8 mouse cellular contexts compared by ENCODE assay signal in the genomic region with DNA sequence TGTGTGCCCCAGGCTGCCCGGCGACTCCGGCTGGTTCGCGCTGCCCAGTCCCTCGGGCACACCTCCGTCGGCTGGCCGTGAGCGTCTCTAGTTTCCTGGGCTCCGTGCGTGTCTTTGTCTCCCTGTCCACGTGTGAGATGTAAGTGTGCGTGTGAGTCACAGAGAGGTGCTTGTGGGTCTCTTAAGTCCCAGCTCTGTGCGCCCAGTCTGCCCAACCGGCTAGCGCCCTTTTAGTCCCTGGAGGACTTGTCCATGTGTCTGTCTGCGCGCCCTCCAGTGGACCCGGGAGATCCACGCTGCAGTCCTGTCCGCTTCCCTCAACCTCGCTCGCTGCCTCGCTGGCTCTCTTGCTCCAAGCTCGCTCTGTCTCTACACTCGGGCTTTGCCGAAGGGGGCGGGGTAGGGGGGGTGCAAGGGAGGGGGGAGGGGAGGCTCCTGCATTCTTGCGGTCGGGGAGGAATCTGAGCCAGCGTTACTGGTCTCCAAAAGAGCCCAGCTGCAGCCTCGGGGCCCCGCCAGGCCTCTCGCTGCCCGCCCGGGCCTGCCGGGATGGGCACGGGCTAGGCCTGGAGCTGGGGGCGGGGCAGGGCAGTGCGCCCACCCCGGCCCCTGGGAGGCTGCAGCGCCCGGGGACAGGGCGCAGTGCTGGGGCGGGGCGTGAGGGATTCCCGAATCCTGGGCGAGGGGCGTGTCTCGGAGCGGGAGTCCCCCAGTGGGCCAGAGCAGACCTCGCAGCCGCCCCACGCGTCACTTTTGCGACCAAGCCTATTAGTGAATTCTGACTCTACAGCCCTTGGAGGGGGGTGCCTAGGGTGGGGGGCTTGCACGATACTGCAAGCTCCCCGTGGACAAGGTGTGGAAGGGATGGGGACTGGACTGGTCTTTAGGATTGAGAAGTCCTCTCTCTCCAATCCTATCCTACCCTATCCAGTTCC. TPM values are rescaled to one million over a fixed set of nuclear protein-coding genes. Genes with fewer than 3 reads are reported as not detected.
DNase-seq lines count a peak whose midpoint lies in the region; ATAC-seq lines count a peak whose summit lies in the region.
"Had no signal": no experiment of that assay in that cellular context is flagged by ENCODE, and none has a peak within 500 bp of the region (broad histone marks: within the 10 kb centered on the region; RNA-seq: fewer than 3 reads in every experiment).

No protein-coding gene starts in this region.

- no peaks in the 10 kb centered on the region for H3K9me3 ChIP-seq in embryonic facial prominence, embryonic 15.5 days (replicated peaks)

- H3K4me2 ChIP-seq in embryonic facial prominence, embryonic 15.5 days (replicated peaks): peak overlapping the region; percentile 86

- H3K27me3 ChIP-seq in embryonic facial prominence, embryonic 15.5 days: no peaks in the 10 kb centered on the region

- H3K9ac ChIP-seq in embryonic facial prominence, embryonic 15.5 days: peak overlapping the region; percentile 47

- ATAC-seq in embryonic facial prominence, embryonic 15.5 days (ENCODE audit: insufficient number of reproducible peaks, low FRiP score, low TSS enrichment, low read depth): peak; percentile 84

- H3K36me3 ChIP-seq in embryonic facial prominence, embryonic 15.5 days: peaks cover 16% of the 10 kb centered on the region

- H3K27ac ChIP-seq in embryonic facial prominence, embryonic 15.5 days (replicated peaks): peak overlapping the region; percentile 98

- peaks cover 89% of the 10 kb centered on the region for H3K4me1 ChIP-seq in embryonic facial prominence, embryonic 15.5 days

- peak; percentile 43 for DNase-seq in ES-CJ7 (ENCODE audit: low read depth, low spot score)
- DNase-seq in adrenal gland, adult 8-10 months: peak; percentile 75
- DNase-seq in heart, postnatal 10 days: peak; percentile 86
- peak; percentile 85 to 92 for DNase-seq in kidney, postnatal 4 days
- peak; percentile 89 to 95 for DNase-seq in lung, postnatal 4 days
- peak; percentile 65 for DNase-seq in right cerebral cortex, postnatal 4 days

- peak overlapping the region; percentile 47 for H3K4me3 ChIP-seq in embryonic facial prominence, embryonic 15.5 days (replicated peaks)

- intact Hi-C loops in heart, postnatal 10 days (cut with DNase I): no loop called here

- 1% methylated on average over 59 of the region's 59 CpGs for WGBS in embryonic facial prominence, embryonic 15.5 days

RNA-seq across cellular contexts. Expression of gene Bcl9l, which starts 16.1 kb away (rescaled TPM):
- total RNA-seq in adrenal gland, adult 8-10 months (2022): 10 to 100 TPM; 48.9 to 76.1 (median 66.7) TPM
- polyA plus RNA-seq in embryonic facial prominence, embryonic 15.5 days (2015; fragmentation: Nextera tagmentation; extraction: Ambion mirVana): 21.2 and 21.8 TPM in 2 replicates
- total RNA-seq in heart, postnatal 10 days (2021): 10 to 100 TPM; 66.8 to 73.0 TPM

RNA-seq across cellular contexts. Expression of gene Upk2, which starts 43.9 kb away (rescaled TPM):
- total RNA-seq in adrenal gland, adult 8-10 months (2022): not detected
- polyA plus RNA-seq in embryonic facial prominence, embryonic 15.5 days (2015; fragmentation: Nextera tagmentation; extraction: Ambion mirVana): 2.1 and 3.3 TPM in 2 replicates
- total RNA-seq in heart, postnatal 10 days (2021): not detected
- total RNA-seq: layer of hippocampus, postnatal 14 days had no signal

RNA-seq across cellular contexts. Expression of gene Foxr1, which starts 57.8 kb away (rescaled TPM):
- not detected for total RNA-seq in adrenal gland, adult 8-10 months (2022)
- polyA plus RNA-seq in embryonic facial prominence, embryonic 15.5 days (2015; fragmentation: Nextera tagmentation; extraction: Ambion mirVana): not detected in 2 replicates
- not detected for total RNA-seq in heart, postnatal 10 days (2021)
- total RNA-seq: layer of hippocampus, postnatal 14 days had no signal

Comparison
In these comparisons a context has a peak if more than half of its experiments do, and no peak if none do; other contexts are left out.
1. Peak in every context shown above with its lines: DNase-seq, ATAC-seq, H3K4me3 ChIP-seq and H3K27ac ChIP-seq.